Mouse (Mus musculus) lung, postnatal 0 days (tissue): ENCODE measurements around the gene Cbln1.

Experiments used
- CTCF ChIP-seq: IDR thresholded peaks from 2 replicates; pipeline ENCODE4 v1.5.1; 2016; ENCODE audit warnings: antibody characterized with exemption, mild to moderate bottlenecking
- EP300 ChIP-seq: IDR thresholded peaks from 2 replicates; pipeline ENCODE4 v1.6.1; 2016; ENCODE audit warnings: antibody characterized with exemption, mild to moderate bottlenecking, control low read depth

- TF ChIP-seq CTCF (no peak), EP300 (no peak)
Measured at GRCm38 (mm10) chr8:87477102-87477645, 4.8 kb upstream of the Cbln1 start.
